Mouse (Mus musculus): ENCODE data around the gene Prpf6. TPM values are rescaled to one million over a fixed set of nuclear protein-coding genes. Genes with fewer than 3 reads are reported as not detected.

Gene Prpf6
- polyA plus RNA-seq, 1 experiment from 2014 or later, result 62.9 TPM

- no peak overlapping the region for H3K27ac ChIP-seq
- no peaks in the 10 kb centered on the region for H3K9me3 ChIP-seq
- no peaks in the 10 kb centered on the region for H3K4me1 ChIP-seq
- no peak for DNase-seq (ENCODE audit: low spot score)
- H3K36me3 ChIP-seq, result peaks cover 69% of the 10 kb centered on the region
- H3K27me3 ChIP-seq (ENCODE audit: insufficient read depth, poor library complexity, severe bottlenecking), result no peaks in the 10 kb centered on the region
- no peak overlapping the region for H3K4me3 ChIP-seq
These were observed 31.7 kb downstream of the Prpf6 start for GRCm38 (mm10) chr2:181623401-181623800.

- Histone ChIP-seq H3K4me3 (no peak overlapping the region), H3K27ac (no peak overlapping the region), H3K27me3 (ENCODE audit: insufficient read depth, poor library complexity, severe bottlenecking) (no peaks in the 10 kb centered on the region), H3K4me1 (no peaks in the 10 kb centered on the region), H3K36me3 (peaks cover 55% of the 10 kb centered on the region), H3K9me3 (no peaks in the 10 kb centered on the region)
- no peak for DNase-seq (ENCODE audit: low spot score)
These were observed 36.8 kb downstream of the Prpf6 start for GRCm38 (mm10) chr2:181628471-181628870.

- 96% methylated on average over 6 of the region's 6 CpGs for WGBS
- H3K9me3 ChIP-seq, result no peaks in the 10 kb centered on the region
- H3K4me3 ChIP-seq, result no peak overlapping the region
- DNase-seq (ENCODE audit: low spot score), result no peak
- H3K4me1 ChIP-seq, result no peaks in the 10 kb centered on the region
- H3K27me3 ChIP-seq (ENCODE audit: insufficient read depth, poor library complexity, severe bottlenecking), result no peaks in the 10 kb centered on the region
- H3K36me3 ChIP-seq, result peaks cover 72% of the 10 kb centered on the region
- H3K27ac ChIP-seq, result no peak overlapping the region
These were observed 41.0 kb downstream of the Prpf6 start for GRCm38 (mm10) chr2:181632624-181633023.

- WGBS, result 93% methylated on average over 3 of the region's 3 CpGs
- Histone ChIP-seq H3K36me3 (peaks cover 86% of the 10 kb centered on the region), H3K4me1 (no peaks in the 10 kb centered on the region)
These were observed 44.2 kb downstream of the Prpf6 start for GRCm38 (mm10) chr2:181635865-181636264.

GRCm38 (mm10) chr2:181644361-181644760, 52.7 kb downstream of the Prpf6 start:
- H3K27ac ChIP-seq, result no peak overlapping the region

More at GRCm38 (mm10) chr2:181635865-181636264, 44.2 kb downstream of the Prpf6 start:
- DNase-seq (ENCODE audit: low spot score), result peak; percentile 42
- Histone ChIP-seq H3K9me3 (no peaks in the 10 kb centered on the region), H3K27ac (no peak overlapping the region), H3K4me3 (no peak overlapping the region), H3K27me3 (ENCODE audit: insufficient read depth, poor library complexity, severe bottlenecking) (no peaks in the 10 kb centered on the region)

GRCm38 (mm10) chr2:181645666-181646065, 54.0 kb downstream of the Prpf6 start:
- no peaks in the 10 kb centered on the region for H3K9me3 ChIP-seq
- H3K4me1 ChIP-seq, result no peaks in the 10 kb centered on the region
- H3K27me3 ChIP-seq (ENCODE audit: insufficient read depth, poor library complexity, severe bottlenecking), result no peaks in the 10 kb centered on the region
- DNase-seq (ENCODE audit: low spot score), result no peak
- H3K36me3 ChIP-seq, result peaks cover 87% of the 10 kb centered on the region
- no peak overlapping the region for H3K4me3 ChIP-seq
- H3K27ac ChIP-seq, result no peak overlapping the region
- 90% methylated on average over 3 of the region's 3 CpGs for WGBS

More at GRCm38 (mm10) chr2:181644361-181644760, 52.7 kb downstream of the Prpf6 start:
- peak; percentile 75 for DNase-seq (ENCODE audit: low spot score)
- Histone ChIP-seq H3K4me3 (no peak overlapping the region), H3K4me1 (no peaks in the 10 kb centered on the region), H3K27me3 (ENCODE audit: insufficient read depth, poor library complexity, severe bottlenecking) (no peaks in the 10 kb centered on the region), H3K9me3 (no peaks in the 10 kb centered on the region), H3K36me3 (peaks cover 87% of the 10 kb centered on the region)
- 87% methylated on average over 2 of the region's 2 CpGs for WGBS

GRCm38 (mm10) chr2:181646626-181647472, 55.2 kb downstream of the Prpf6 start:
- H3K27me3 ChIP-seq (ENCODE audit: insufficient read depth, poor library complexity, severe bottlenecking), result no peaks in the 10 kb centered on the region
- no peak overlapping the region for H3K4me3 ChIP-seq
- no peaks in the 10 kb centered on the region for H3K9me3 ChIP-seq
- no peak overlapping the region for H3K27ac ChIP-seq
- peaks cover 85% of the 10 kb centered on the region for H3K36me3 ChIP-seq
- no peaks in the 10 kb centered on the region for H3K4me1 ChIP-seq
- DNase-seq (ENCODE audit: low spot score), result no peak
- 86% methylated on average over 6 of the region's 6 CpGs for WGBS

GRCm38 (mm10) chr2:181648926-181649325, 57.3 kb downstream of the Prpf6 start:
- Histone ChIP-seq H3K27me3 (ENCODE audit: insufficient read depth, poor library complexity, severe bottlenecking) (no peaks in the 10 kb centered on the region), H3K4me1 (no peaks in the 10 kb centered on the region), H3K36me3 (peaks cover 89% of the 10 kb centered on the region), H3K4me3 (no peak overlapping the region), H3K9me3 (no peaks in the 10 kb centered on the region), H3K27ac (no peak overlapping the region)
- WGBS, result 92% methylated on average over 10 of the region's 10 CpGs
- DNase-seq (ENCODE audit: low spot score), result no peak

- Histone ChIP-seq H3K9me3 (no peaks in the 10 kb centered on the region), H3K4me3 (no peak overlapping the region), H3K27me3 (ENCODE audit: insufficient read depth, poor library complexity, severe bottlenecking) (no peaks in the 10 kb centered on the region), H3K27ac (no peak overlapping the region), H3K4me1 (peaks cover 4% of the 10 kb centered on the region; the same call in 1 of the 2 replicates), H3K36me3 (peaks cover 86% of the 10 kb centered on the region)
- no peak for DNase-seq (ENCODE audit: low spot score)
These were observed 61.4 kb downstream of the Prpf6 start for GRCm38 (mm10) chr2:181653065-181653464.

GRCm38 (mm10) chr2:181653523-181653922, 61.9 kb downstream of the Prpf6 start:
- no peak overlapping the region for H3K27ac ChIP-seq
- H3K9me3 ChIP-seq, result no peaks in the 10 kb centered on the region
- no peak overlapping the region for H3K4me3 ChIP-seq
- no peaks in the 10 kb centered on the region for H3K27me3 ChIP-seq (ENCODE audit: insufficient read depth, poor library complexity, severe bottlenecking)
- H3K36me3 ChIP-seq, result peaks cover 82% of the 10 kb centered on the region
- no peak for DNase-seq (ENCODE audit: low spot score)
- H3K4me1 ChIP-seq, result peaks cover 5% of the 10 kb centered on the region; the same call in 1 of the 2 replicates
- WGBS, result 82% methylated on average over 1 of the region's 1 CpGs

GRCm38 (mm10) chr2:181656734-181657133, 65.1 kb downstream of the Prpf6 start, which contains the start of gene Gm29797:
Gene Gm29797, plus strand, starts transcription at chr2:181657034.
- no peaks in the 10 kb centered on the region for H3K9me3 ChIP-seq
- H3K27me3 ChIP-seq (ENCODE audit: insufficient read depth, poor library complexity, severe bottlenecking), result no peaks in the 10 kb centered on the region
- peaks cover 52% of the 10 kb centered on the region for H3K36me3 ChIP-seq
- no peak within 1 kb of the TSS for H3K27ac ChIP-seq
- peaks cover 26% of the 10 kb centered on the region; the same call in 1 of the 2 replicates for H3K4me1 ChIP-seq
- 77% methylated on average over 3 of the region's 3 CpGs for WGBS
- no peak for DNase-seq (ENCODE audit: low spot score)
- no peak within 1 kb of the TSS for H3K4me3 ChIP-seq

- H3K4me1 ChIP-seq, result peaks cover 27% of the 10 kb centered on the region; the same call in 1 of the 2 replicates
- DNase-seq (ENCODE audit: low spot score), result no peak
- no peak overlapping the region for H3K4me3 ChIP-seq
- H3K27ac ChIP-seq, result no peak overlapping the region
- H3K36me3 ChIP-seq, result peaks cover 45% of the 10 kb centered on the region
- no peaks in the 10 kb centered on the region for H3K9me3 ChIP-seq
- no peaks in the 10 kb centered on the region for H3K27me3 ChIP-seq (ENCODE audit: insufficient read depth, poor library complexity, severe bottlenecking)
- WGBS, result 75% methylated on average over 2 of the region's 2 CpGs
These were observed 65.8 kb downstream of the Prpf6 start for GRCm38 (mm10) chr2:181657441-181657840.

- Histone ChIP-seq H3K27ac (0 out of 2 replicates have a peak overlapping the region, but pooled peaks have one; percentile 8), H3K4me1 (peaks cover 37% of the 10 kb centered on the region), H3K4me3 (no peak overlapping the region), H3K27me3 (ENCODE audit: insufficient read depth, poor library complexity, severe bottlenecking) (no peaks in the 10 kb centered on the region), H3K36me3 (peaks cover 34% of the 10 kb centered on the region), H3K9me3 (no peaks in the 10 kb centered on the region)
- WGBS, result 85% methylated on average over 7 of the region's 7 CpGs
- DNase-seq (ENCODE audit: low spot score), result no peak
These were observed 66.9 kb downstream of the Prpf6 start for GRCm38 (mm10) chr2:181658528-181658927.

Measured in heart, embryonic 10.5 days (tissue).